Comparison of ENCODE assay signal across 8 mouse cellular contexts in genomic region chr16:44172297-44173154, GRCm38 (mm10). TPM values are rescaled to one million over a fixed set of nuclear protein-coding genes. Genes with fewer than 3 reads are reported as not detected.
DNase-seq lines count a peak whose midpoint lies in the region; ATAC-seq and TF ChIP-seq lines count a peak whose summit lies in the region.

No protein-coding gene starts in this region.

- peaks cover 49% of the 10 kb centered on the region for H3K4me1 ChIP-seq in erythroblast, embryonic 14.5 days (ENCODE audit: control insufficient read depth)
- peaks cover 10% of the 10 kb centered on the region; the same call in 1 of the 2 replicates for H3K4me1 ChIP-seq in heart, embryonic 11.5 days (ENCODE audit: control insufficient read depth, insufficient read depth, low read length)
- H3K4me1 ChIP-seq in kidney, embryonic 16.5 days (ENCODE audit: insufficient read depth, low read length) = peaks cover 17% of the 10 kb centered on the region
- H3K4me1 ChIP-seq in liver, adult 2 months (ENCODE audit: control insufficient read depth, insufficient read depth, low read length) = peaks cover 15% of the 10 kb centered on the region

- peaks cover 2% of the 10 kb centered on the region for H3K79me3 ChIP-seq in C2C12 (ENCODE audit: low read depth)

- H3K9ac ChIP-seq in heart, embryonic 11.5 days (ENCODE audit: low read depth, low read length) = peak overlapping the region; percentile 92
- H3K9ac ChIP-seq in kidney, embryonic 16.5 days (replicated peaks; ENCODE audit: low read length) = peak overlapping the region; percentile 62
- peak overlapping the region; percentile 69 for H3K9ac ChIP-seq in liver, adult 2 months (ENCODE audit: low read depth, low read length)

- H3K79me2 ChIP-seq in C2C12 (ENCODE audit: control insufficient read depth, insufficient read depth) = peaks cover 30% of the 10 kb centered on the region
- H3K79me2 ChIP-seq in liver, adult 2 months (ENCODE audit: control insufficient read depth, insufficient read depth, low read length) = peaks cover 13% of the 10 kb centered on the region; the same call in 1 of the 2 replicates
- peaks cover 35% of the 10 kb centered on the region for H3K79me2 ChIP-seq in myocyte (ENCODE audit: control insufficient read depth, insufficient read depth)

- WGBS in heart, embryonic 11.5 days (ENCODE audit: insufficient replicate concordance) = under 1% methylated on average over 26 of the region's 26 CpGs
- WGBS in kidney, embryonic 16.5 days = under 1% methylated on average over 26 of the region's 26 CpGs
- WGBS in liver, adult 2 months = under 1% methylated on average over 26 of the region's 26 CpGs

- H3K27me3 ChIP-seq in C2C12 (ENCODE audit: control insufficient read depth, insufficient read depth, insufficient read length) = no peaks in the 10 kb centered on the region
- no peaks in the 10 kb centered on the region for H3K27me3 ChIP-seq in erythroblast, embryonic 14.5 days (ENCODE audit: control insufficient read depth)
- no peaks in the 10 kb centered on the region for H3K27me3 ChIP-seq in heart, embryonic 11.5 days (ENCODE audit: control insufficient read depth, insufficient read depth, low read length)
- no peaks in the 10 kb centered on the region for H3K27me3 ChIP-seq in kidney, embryonic 16.5 days (ENCODE audit: insufficient read depth, low read length)
- no peaks in the 10 kb centered on the region for H3K27me3 ChIP-seq in liver, adult 2 months (ENCODE audit: control insufficient read depth, insufficient read depth, low read length)
- H3K27me3 ChIP-seq in myocyte (ENCODE audit: control insufficient read depth, insufficient read depth, insufficient read length) = no peaks in the 10 kb centered on the region
- H3K27me3 ChIP-seq in splenic B cell, adult 2 months (ENCODE audit: control insufficient read depth, insufficient read depth, low read length, poor library complexity, severe bottlenecking) = no peaks in the 10 kb centered on the region

- no peak for TF ChIP-seq POLR2A in brain, embryonic 14.5 days (IDR thresholded peaks at IDR 0.05; ENCODE audit: borderline replicate concordance, extremely low read depth, insufficient read depth, insufficient read length, poor library complexity, severe bottlenecking)
- TF ChIP-seq POLR2A in liver, adult 2 months (IDR thresholded peaks at IDR 0.05; ENCODE audit: extremely low read depth, insufficient read depth, low read length) = no peak
- no peak for TF ChIP-seq POLR2A in myocyte (IDR thresholded peaks at IDR 0.05; ENCODE audit: insufficient read length, low read depth)

- peak overlapping the region; percentile 75 for H3K4me2 ChIP-seq in heart, embryonic 11.5 days
- H3K4me2 ChIP-seq in kidney, embryonic 16.5 days (replicated peaks; ENCODE audit: low read depth, low read length) = peak overlapping the region; percentile 69
- peak overlapping the region; percentile 93 for H3K4me2 ChIP-seq in myocyte (ENCODE audit: low read depth)

- H3K4me3 ChIP-seq in C2C12 (ENCODE audit: insufficient read depth, poor library complexity, severe bottlenecking) = peak overlapping the region; percentile 34
- peak overlapping the region; percentile 73 for H3K4me3 ChIP-seq in erythroblast, embryonic 14.5 days (replicated peaks)
- peak overlapping the region; percentile 70 for H3K4me3 ChIP-seq in heart, embryonic 11.5 days (ENCODE audit: low read depth, low read length)
- H3K4me3 ChIP-seq in kidney, embryonic 16.5 days (ENCODE audit: low read length) = peak overlapping the region; percentile 92
- H3K4me3 ChIP-seq in liver, adult 2 months (ENCODE audit: insufficient read depth, low read depth, low read length) = peak overlapping the region; percentile 58
- H3K4me3 ChIP-seq in myocyte = peak overlapping the region; percentile 36

- H3ac ChIP-seq in C2C12 (ENCODE audit: control insufficient read depth, insufficient read length, low read depth) = peak overlapping the region; percentile 59
- peak overlapping the region; percentile 54 for H3ac ChIP-seq in myocyte (ENCODE audit: control insufficient read depth, insufficient read length)

- peak; percentile 99 for ATAC-seq in heart, embryonic 11.5 days (replicated peaks; ENCODE audit: insufficient number of reproducible peaks, low FRiP score, low TSS enrichment)
- peak; percentile 100 for ATAC-seq in kidney, embryonic 16.5 days (ENCODE audit: low FRiP score, low TSS enrichment)

- H3K27ac ChIP-seq in heart, embryonic 11.5 days (ENCODE audit: low read depth, low read length) = peak overlapping the region; percentile 92
- peak overlapping the region; percentile 90 for H3K27ac ChIP-seq in kidney, embryonic 16.5 days (ENCODE audit: low read length)
- peak overlapping the region; percentile 84 for H3K27ac ChIP-seq in liver, adult 2 months (replicated peaks; ENCODE audit: insufficient read depth, low read depth, low read length)

- no peak for TF ChIP-seq CTCF in C2C12 (IDR thresholded peaks at IDR 0.05; ENCODE audit: control insufficient read depth, insufficient read depth, insufficient read length)
- TF ChIP-seq CTCF in brain, embryonic 14.5 days (IDR thresholded peaks at IDR 0.05; ENCODE audit: borderline replicate concordance, extremely low read depth, insufficient read depth, insufficient read length) = peak; percentile 59; the same call in 1 of the 2 replicates
- peak; percentile 26 for TF ChIP-seq CTCF in liver, adult 2 months (IDR thresholded peaks at IDR 0.05; ENCODE audit: low read depth, low read length)

- H3K9me3 ChIP-seq in erythroblast, embryonic 14.5 days (ENCODE audit: control insufficient read depth, low read length) = no peaks in the 10 kb centered on the region
- no peaks in the 10 kb centered on the region for H3K9me3 ChIP-seq in heart, embryonic 11.5 days (replicated peaks; ENCODE audit: control insufficient read depth, low read length)
- no peaks in the 10 kb centered on the region for H3K9me3 ChIP-seq in kidney, embryonic 16.5 days (ENCODE audit: low read length)

- peak; percentile 100 for DNase-seq in brain, embryonic 14.5 days (ENCODE audit: low read depth)
- DNase-seq in liver, adult 2 months (ENCODE audit: extremely low read depth, low read depth, low spot score) = peak; percentile 94
- DNase-seq in splenic B cell, adult 2 months (ENCODE audit: low read depth, low spot score) = peak; percentile 98

- H3K36me3 ChIP-seq in C2C12 (ENCODE audit: control insufficient read depth, insufficient read depth) (no peaks in the 10 kb centered on the region), myocyte (ENCODE audit: control insufficient read depth, insufficient read depth) (no peaks in the 10 kb centered on the region)
- H3K36me3 ChIP-seq in erythroblast, embryonic 14.5 days (ENCODE audit: control insufficient read depth) = peaks cover 3% of the 10 kb centered on the region; the same call in 1 of the 2 replicates
- H3K36me3 ChIP-seq in heart, embryonic 11.5 days (ENCODE audit: control insufficient read depth, insufficient read depth, low read length) = no peaks in the 10 kb centered on the region
- H3K36me3 ChIP-seq in kidney, embryonic 16.5 days (ENCODE audit: insufficient read depth, low read length) = no peaks in the 10 kb centered on the region
- no peaks in the 10 kb centered on the region for H3K36me3 ChIP-seq in liver, adult 2 months (ENCODE audit: control insufficient read depth, insufficient read depth, low read length)
- no peaks in the 10 kb centered on the region for H3K36me3 ChIP-seq in splenic B cell, adult 2 months (ENCODE audit: control insufficient read depth, insufficient read depth, low read length, poor library complexity, severe bottlenecking)

TF ChIP-seq in C2C12, 6 proteins besides CTCF, POLR2A, EP300 and RAD21 (continues in another document):
- no peak for TF ChIP-seq FOSL1 (IDR thresholded peaks at IDR 0.05; ENCODE audit: insufficient read depth, low read length, poor library complexity, severe bottlenecking)
- TF ChIP-seq CEBPB (IDR thresholded peaks at IDR 0.05; ENCODE audit: low read depth) = no peak
- TF ChIP-seq USF1 (IDR thresholded peaks at IDR 0.05; ENCODE audit: low read depth) = no peak
- TF ChIP-seq MAX (IDR thresholded peaks at IDR 0.05) = no peak
- no peak for TF ChIP-seq MYOG (IDR thresholded peaks at IDR 0.05; ENCODE audit: control insufficient read depth, extremely low read depth, insufficient read length)

TF ChIP-seq in myocyte, 11 proteins besides CTCF, POLR2A, EP300 and RAD21 (continues in another document):
- peak in 2 of 3 experiments; percentile 12 to 13 for TF ChIP-seq MYOD1 (IDR thresholded peaks at IDR 0.05; ENCODE audit: control insufficient read depth in 1 of 3, insufficient read length in 2 of 3, low read depth in 2 of 3)
- TF ChIP-seq TCF12 (IDR thresholded peaks at IDR 0.05; ENCODE audit: insufficient read depth, poor library complexity, severe bottlenecking) = no peak
- TF ChIP-seq POLR2AphosphoS2 (IDR thresholded peaks at IDR 0.05; ENCODE audit: insufficient read length, low read depth) = no peak
- TF ChIP-seq CEBPB (IDR thresholded peaks at IDR 0.05; ENCODE audit: insufficient read depth, poor library complexity, severe bottlenecking) = no peak

RNA-seq across cellular contexts. Expression of gene Usf3, which starts 0.5 kb away (rescaled TPM):
- polyA plus RNA-seq in C2C12 (2012; fragmentation: generic; extraction: Trizol) (2.2 TPM), myocyte (2012; fragmentation: generic; extraction: Trizol) (3.5 TPM)
- 8.7 and 11.6 TPM in 2 replicates for polyA plus RNA-seq in brain, embryonic 14.5 days (2012; rRNA removed)
- 0.26 and 0.51 TPM in 2 replicates for polyA plus RNA-seq in erythroblast, embryonic 14.5 days (2012)
- polyA plus RNA-seq in heart, embryonic 11.5 days (2014; fragmentation: Nextera tagmentation; extraction: Ambion mirVana) = 4.2 TPM in 2 replicates
- 3.0 and 3.5 TPM in 2 replicates for polyA plus RNA-seq in kidney, embryonic 16.5 days (2015; fragmentation: Nextera tagmentation; extraction: Ambion mirVana)
- total RNA-seq in liver, adult 2 months (2014; rRNA removed) = 9.4 and 10.5 TPM in 2 replicates
- polyA plus RNA-seq in liver, adult 2 months (2012; rRNA removed) = 6.7 and 6.9 TPM in 2 replicates

RNA-seq across cellular contexts. Expression of gene Naa50, which starts 32.9 kb away (rescaled TPM):
- 34.8 TPM for polyA plus RNA-seq in C2C12 (2012; fragmentation: generic; extraction: Trizol)
- 19.0 and 25.1 TPM in 2 replicates for polyA plus RNA-seq in brain, embryonic 14.5 days (2012; rRNA removed)
- 0.89 and 1.7 TPM in 2 replicates for polyA plus RNA-seq in erythroblast, embryonic 14.5 days (2012)
- polyA plus RNA-seq in heart, embryonic 11.5 days (2014; fragmentation: Nextera tagmentation; extraction: Ambion mirVana) = 58.5 and 75.5 TPM in 2 replicates
- polyA plus RNA-seq in kidney, embryonic 16.5 days (2015; fragmentation: Nextera tagmentation; extraction: Ambion mirVana) = 102 and 106 TPM in 2 replicates
- total RNA-seq in liver, adult 2 months (2014; rRNA removed) = 28.4 and 29.7 TPM in 2 replicates
- polyA plus RNA-seq in liver, adult 2 months (2012; rRNA removed) = 11.0 and 14.8 TPM in 2 replicates
- 34.7 TPM for polyA plus RNA-seq in myocyte (2012; fragmentation: generic; extraction: Trizol)

RNA-seq across cellular contexts. Expression of gene Atp6v1a, which starts 33.0 kb away (rescaled TPM):
- polyA plus RNA-seq in C2C12 (2012; fragmentation: generic; extraction: Trizol) = 29.1 TPM
- polyA plus RNA-seq in brain, embryonic 14.5 days (2012; rRNA removed) = 75.6 and 84.2 TPM in 2 replicates
- 0.06 and 0.12 TPM in 2 replicates for polyA plus RNA-seq in erythroblast, embryonic 14.5 days (2012)
- polyA plus RNA-seq in heart, embryonic 11.5 days (2014; fragmentation: Nextera tagmentation; extraction: Ambion mirVana) = 47.0 and 53.6 TPM in 2 replicates
- polyA plus RNA-seq in kidney, embryonic 16.5 days (2015; fragmentation: Nextera tagmentation; extraction: Ambion mirVana) = 116 and 123 TPM in 2 replicates
- 39.2 and 40.8 TPM in 2 replicates for total RNA-seq in liver, adult 2 months (2014; rRNA removed)
- polyA plus RNA-seq in liver, adult 2 months (2012; rRNA removed) = 11.9 and 13.0 TPM in 2 replicates
- polyA plus RNA-seq in myocyte (2012; fragmentation: generic; extraction: Trizol) = 28.7 TPM

Comparison
In these comparisons a context has a peak if more than half of its experiments do, and no peak if none do; other contexts are left out.
1. Peak in every context shown above with its lines: DNase-seq, ATAC-seq, H3K4me3 ChIP-seq and H3K27ac ChIP-seq.
2. H3K4me3 ChIP-seq: peak in every context shown above with its lines; median percentile 92 in kidney, embryonic 16.5 days; 73 in erythroblast, embryonic 14.5 days; 70 in heart, embryonic 11.5 days; 58 in liver, adult 2 months; 36 in myocyte; 34 in C2C12.
3. RNA of gene Atp6v1a, which starts 33.0 kb away (polyA plus RNA-seq): 116 to 123 TPM in kidney, embryonic 16.5 days, 75.6 to 84.2 TPM in brain, embryonic 14.5 days, 47.0 to 53.6 TPM in heart, embryonic 11.5 days, 29.1 TPM in C2C12 (single experiment), 28.7 TPM in myocyte (single experiment) and 11.9 to 13.0 TPM in liver, adult 2 months; 0.06 to 0.12 TPM in erythroblast, embryonic 14.5 days; every median in the first group is over 10 times any median in the second.